Mouse (Mus musculus): Measurements from ENCODE around the gene Ercc6l2.

DNA sequence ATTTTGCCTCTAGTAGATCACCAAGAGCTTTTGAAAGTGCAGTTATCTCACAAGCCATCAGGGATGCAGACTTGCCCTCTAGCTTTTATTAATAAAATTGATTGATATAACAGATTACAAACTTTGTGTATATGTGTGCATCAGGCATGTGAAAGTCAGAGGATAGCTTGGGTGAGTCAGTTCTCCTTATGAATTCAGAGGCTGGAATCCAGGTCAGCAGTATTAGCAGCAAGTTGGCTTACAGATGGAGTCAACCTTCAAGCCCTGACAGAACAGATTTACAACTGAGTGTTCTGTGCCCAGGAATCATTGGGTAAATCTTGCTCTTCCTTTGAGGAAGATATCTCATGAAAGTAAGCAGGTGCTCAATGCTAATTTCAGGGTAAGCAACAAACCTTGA lies 891 bp downstream of the Ercc6l2 start:
- TF ChIP-seq POLR2A (IDR thresholded peaks at IDR 0.05; ENCODE audit: extremely low read depth, insufficient read depth, low read length) (no peak), CTCF (IDR thresholded peaks at IDR 0.05; ENCODE audit: extremely low read depth, insufficient read depth, low read length) (no peak)
